10 mouse cellular contexts compared by ENCODE assay signal in the genomic region with DNA sequence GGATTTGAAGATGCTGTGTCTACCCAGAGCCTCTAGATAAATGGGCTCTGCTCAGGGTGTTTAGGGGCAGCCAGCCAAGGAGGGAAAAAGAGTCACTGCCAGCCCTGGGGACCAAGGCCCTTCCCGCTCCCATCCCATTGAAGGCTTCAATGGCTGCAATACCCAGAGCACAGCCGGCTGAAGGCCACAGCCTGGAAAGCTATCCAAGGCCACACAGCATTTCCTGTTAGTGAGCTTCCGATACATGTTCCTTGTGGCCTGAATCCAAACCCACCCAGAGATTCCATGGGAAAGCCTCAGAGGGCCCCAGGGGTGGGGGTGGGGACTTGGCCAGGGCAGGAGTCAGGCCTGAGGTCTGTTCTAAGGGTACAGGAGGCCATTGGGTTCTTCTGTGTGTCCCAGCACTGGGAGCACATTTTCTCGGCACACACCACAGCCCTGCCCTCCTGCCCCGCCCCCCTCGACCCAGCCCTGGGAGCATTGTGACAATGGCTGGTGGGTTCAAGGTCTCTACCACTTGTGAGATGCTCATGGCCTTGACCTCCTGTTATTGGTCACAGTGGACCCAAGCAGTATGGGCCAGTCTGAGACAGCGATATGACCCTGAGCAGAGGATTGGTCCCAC. TPM values are rescaled to one million over a fixed set of nuclear protein-coding genes. Genes with fewer than 3 reads are reported as not detected.
DNase-seq lines count a peak whose midpoint lies in the region; ATAC-seq and TF ChIP-seq lines count a peak whose summit lies in the region.
"Had no signal": no experiment of that assay in that cellular context is flagged by ENCODE, and none has a peak within 500 bp of the region (broad histone marks: within the 10 kb centered on the region; RNA-seq: fewer than 3 reads in every experiment).

No protein-coding gene starts in this region.

- DNase-seq in lung, adult 18-20 months, result peak; percentile 65 to 75
- no peak for DNase-seq in lung, adult 2 months
- DNase-seq in kidney, postnatal 36 days, result peak; percentile 69 to 84
- no peak for DNase-seq in left cerebral cortex, adult 11 months (ENCODE audit: low spot score)
- DNase-seq in spleen, adult 12 weeks (ENCODE audit: low spot score), result no peak
- DNase-seq in right cerebral cortex, adult 2 months (ENCODE audit: low spot score in 2 of 2), result no peak

- H3K9me3 ChIP-seq in heart, embryonic 15.5 days (replicated peaks), result no peaks in the 10 kb centered on the region

- H3K36me3 ChIP-seq in heart, embryonic 15.5 days, result no peaks in the 10 kb centered on the region
- no peaks in the 10 kb centered on the region for H3K36me3 ChIP-seq in testis, adult 2 months (ENCODE audit: control insufficient read depth, insufficient read depth, low read length)
- H3K36me3 ChIP-seq: forebrain, embryonic 10.5 days had no signal

- no peak overlapping the region for H3K9ac ChIP-seq in heart, embryonic 15.5 days

- no peak for TF ChIP-seq CTCF in lung, adult 2 months (IDR thresholded peaks at IDR 0.05; ENCODE audit: insufficient read depth, low read length)
- no peak for TF ChIP-seq CTCF in testis, adult 2 months (IDR thresholded peaks at IDR 0.05; ENCODE audit: control insufficient read depth, insufficient read depth, insufficient replicate concordance, low read depth, low read length)

- H3K27me3 ChIP-seq in heart, embryonic 15.5 days, result no peaks in the 10 kb centered on the region
- no peaks in the 10 kb centered on the region for H3K27me3 ChIP-seq in testis, adult 2 months (ENCODE audit: control insufficient read depth, insufficient read depth, low read length)

- 43% methylated on average over 7 of the region's 7 CpGs for WGBS in lung, adult 2 months
- WGBS in heart, embryonic 15.5 days, result 63% methylated on average over 7 of the region's 7 CpGs

- no peak overlapping the region for H3K4me3 ChIP-seq in lung, adult 2 months (replicated peaks; ENCODE audit: extremely low read depth, low read depth, low read length)
- no peak overlapping the region for H3K4me3 ChIP-seq in heart, embryonic 15.5 days
- peak overlapping the region; percentile 46 for H3K4me3 ChIP-seq in testis, adult 2 months (ENCODE audit: control insufficient read depth, low read depth, low read length)
- H3K4me3 ChIP-seq: forebrain, embryonic 10.5 days had no signal

- peak; percentile 29; the same call in 1 of the 2 replicates for ATAC-seq in heart, embryonic 15.5 days (replicated peaks; ENCODE audit: insufficient number of reproducible peaks, insufficient read depth, low FRiP score, low read depth)

- H3K4me1 ChIP-seq in lung, adult 2 months (ENCODE audit: control insufficient read depth, insufficient read depth, low read length), result peaks cover 7% of the 10 kb centered on the region; the same call in 1 of the 2 replicates
- peaks cover 23% of the 10 kb centered on the region for H3K4me1 ChIP-seq in heart, embryonic 15.5 days (replicated peaks)
- peaks cover 9% of the 10 kb centered on the region for H3K4me1 ChIP-seq in testis, adult 2 months (ENCODE audit: control insufficient read depth, insufficient read depth, low read length)

- no peak overlapping the region for H3K27ac ChIP-seq in heart, embryonic 15.5 days
- H3K27ac ChIP-seq in testis, adult 2 months (ENCODE audit: control insufficient read depth, insufficient read depth, low read depth, low read length), result no peak overlapping the region
- H3K27ac ChIP-seq: forebrain, embryonic 10.5 days had no signal

- no peak overlapping the region for H3K4me2 ChIP-seq in heart, embryonic 15.5 days

- TF ChIP-seq POLR2A in lung, adult 2 months (IDR thresholded peaks at IDR 0.05; ENCODE audit: borderline replicate concordance, extremely low read depth, low read depth, low read length), result no peak
- no peak; the same call in 1 of the 2 replicates for TF ChIP-seq POLR2A in testis, adult 2 months (IDR thresholded peaks at IDR 0.05; ENCODE audit: control insufficient read depth, low read depth, low read length)

RNA-seq across cellular contexts. Expression of a gene that starts 23.4 kb away (rescaled TPM):
- polyA plus RNA-seq in lung, adult 2 months (2012; rRNA removed), result 35.6 and 39.6 TPM in 2 replicates
- 8.9 and 10.8 TPM in 2 replicates for polyA plus RNA-seq in heart, embryonic 15.5 days (2015; fragmentation: Nextera tagmentation; extraction: Ambion mirVana)
- 4.0 and 4.3 TPM in 2 replicates for polyA plus RNA-seq in testis, adult 2 months (2012; rRNA removed)

RNA-seq across cellular contexts. Expression of a gene that starts 27.6 kb away (rescaled TPM):
- polyA plus RNA-seq in lung, adult 2 months (2012; rRNA removed), result 9.0 and 10.2 TPM in 2 replicates
- 0.36 and 0.38 TPM in 2 replicates for polyA plus RNA-seq in heart, embryonic 15.5 days (2015; fragmentation: Nextera tagmentation; extraction: Ambion mirVana)
- polyA plus RNA-seq in testis, adult 2 months (2012; rRNA removed), result 10.1 and 10.9 TPM in 2 replicates
- polyA plus RNA-seq: urinary bladder, adult 2 months had no signal

Comparison
In these comparisons a context has a peak if more than half of its experiments do, and no peak if none do; other contexts are left out.
1. DNase-seq: peak in lung, adult 18-20 months (2 of 2) and kidney, postnatal 36 days (2 of 2); none in lung, adult 2 months (single experiment), left cerebral cortex, adult 11 months (single experiment), spleen, adult 12 weeks (single experiment) and right cerebral cortex, adult 2 months (0 of 2).